In the genomic region with DNA sequence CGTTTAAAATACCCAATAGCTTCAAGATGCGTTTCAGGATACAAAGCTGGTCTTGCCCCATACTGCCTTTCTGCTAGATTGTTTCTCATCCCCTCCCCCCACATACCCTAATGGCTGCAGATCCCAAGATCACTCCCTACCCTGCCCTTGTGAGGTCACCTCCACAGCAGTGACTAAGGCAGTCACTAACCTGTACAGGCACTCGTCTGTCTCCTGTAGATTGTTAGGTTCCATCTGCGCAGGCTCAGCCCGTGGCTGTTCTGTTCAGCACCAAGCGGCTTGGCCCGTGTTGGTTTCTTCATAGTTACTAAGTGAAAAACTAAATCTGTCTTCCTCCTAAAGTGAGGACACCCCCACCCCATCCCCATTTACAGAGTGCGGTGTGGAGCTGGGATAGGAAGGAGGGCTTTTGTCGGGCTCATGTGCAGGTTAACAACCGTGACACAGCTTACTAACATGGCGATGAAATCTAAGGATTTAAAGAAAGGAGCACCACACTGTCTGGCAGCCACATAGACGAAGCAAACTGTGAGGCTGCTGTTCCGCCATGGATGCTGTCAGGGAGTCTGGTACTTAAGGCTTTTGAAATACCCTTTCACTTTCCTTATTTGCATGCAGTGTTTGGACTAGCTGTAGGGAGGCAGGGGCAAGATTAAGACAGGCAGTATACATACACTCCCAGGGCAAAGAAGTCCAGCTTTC, we compare ENCODE assay signal across 8 mouse cellular contexts.
DNase-seq lines count a peak whose midpoint lies in the region; ATAC-seq lines count a peak whose summit lies in the region.

No protein-coding gene starts in this region.

- H3K27ac ChIP-seq in embryonic facial prominence, embryonic 11.5 days (replicated peaks; ENCODE audit: low read depth, low read length) = peak overlapping the region; percentile 52
- H3K27ac ChIP-seq in intestine, embryonic 15.5 days = no peak overlapping the region
- H3K27ac ChIP-seq in midbrain, embryonic 14.5 days (replicated peaks; ENCODE audit: low read depth, low read length) = peak overlapping the region; percentile 49

- ATAC-seq in embryonic facial prominence, embryonic 11.5 days (replicated peaks; ENCODE audit: insufficient number of reproducible peaks, low FRiP score, low TSS enrichment, low read depth) = peak; percentile 63; the same call in 1 of the 2 replicates
- peak; percentile 65 for ATAC-seq in intestine, embryonic 15.5 days
- peak; percentile 75 for ATAC-seq in midbrain, embryonic 14.5 days (ENCODE audit: low FRiP score, low TSS enrichment)

- no peaks in the 10 kb centered on the region for H3K27me3 ChIP-seq in embryonic facial prominence, embryonic 11.5 days (ENCODE audit: control insufficient read depth, insufficient read depth, low read length)
- H3K27me3 ChIP-seq in intestine, embryonic 15.5 days (replicated peaks) = no peaks in the 10 kb centered on the region
- H3K27me3 ChIP-seq in midbrain, embryonic 14.5 days (ENCODE audit: control insufficient read depth, insufficient read depth, low read length) = peaks cover 15% of the 10 kb centered on the region

- H3K9me3 ChIP-seq in embryonic facial prominence, embryonic 11.5 days (replicated peaks; ENCODE audit: control insufficient read depth, low read length) = no peaks in the 10 kb centered on the region
- no peaks in the 10 kb centered on the region for H3K9me3 ChIP-seq in intestine, embryonic 15.5 days
- H3K9me3 ChIP-seq in midbrain, embryonic 14.5 days (ENCODE audit: control insufficient read depth, low read length) = no peaks in the 10 kb centered on the region

- no peak overlapping the region for H3K4me2 ChIP-seq in embryonic facial prominence, embryonic 11.5 days (ENCODE audit: low read depth, low read length)
- peak overlapping the region; percentile 30; the same call in 1 of the 2 replicates for H3K4me2 ChIP-seq in intestine, embryonic 15.5 days (replicated peaks)
- H3K4me2 ChIP-seq in midbrain, embryonic 14.5 days (ENCODE audit: low read length) = peak overlapping the region; percentile 50

- H3K4me1 ChIP-seq in embryonic facial prominence, embryonic 11.5 days (ENCODE audit: control insufficient read depth, insufficient read depth, low read length) = peaks cover 5% of the 10 kb centered on the region; the same call in 1 of the 2 replicates
- H3K4me1 ChIP-seq in intestine, embryonic 15.5 days (replicated peaks) = peaks cover 20% of the 10 kb centered on the region; the same call in 1 of the 2 replicates
- peaks cover 25% of the 10 kb centered on the region for H3K4me1 ChIP-seq in midbrain, embryonic 14.5 days (ENCODE audit: control insufficient read depth, insufficient read depth, low read length)

- no peaks in the 10 kb centered on the region for H3K36me3 ChIP-seq in embryonic facial prominence, embryonic 11.5 days (replicated peaks; ENCODE audit: control insufficient read depth, insufficient read depth, low read depth, low read length)
- H3K36me3 ChIP-seq in intestine, embryonic 15.5 days = no peaks in the 10 kb centered on the region
- no peaks in the 10 kb centered on the region for H3K36me3 ChIP-seq in midbrain, embryonic 14.5 days (ENCODE audit: control insufficient read depth, insufficient read depth, low read length)

- 39% methylated on average over 13 of the region's 13 CpGs for WGBS in embryonic facial prominence, embryonic 11.5 days
- WGBS in intestine, embryonic 15.5 days = 30% methylated on average over 13 of the region's 13 CpGs
- WGBS in midbrain, embryonic 14.5 days = 5% methylated on average over 13 of the region's 13 CpGs

- H3K4me3 ChIP-seq in embryonic facial prominence, embryonic 11.5 days (ENCODE audit: low read depth, low read length) = no peak overlapping the region
- no peak overlapping the region for H3K4me3 ChIP-seq in intestine, embryonic 15.5 days (replicated peaks)
- H3K4me3 ChIP-seq in midbrain, embryonic 14.5 days (replicated peaks; ENCODE audit: low read depth, low read length) = peak overlapping the region; percentile 16; the same call in 1 of the 2 replicates

- peak; percentile 89 for DNase-seq in heart, adult 11 months
- DNase-seq in heart, adult 8-10 months (ENCODE audit: low spot score) = no peak
- DNase-seq in embryonic facial prominence, embryonic 11.5 days (ENCODE audit: low spot score) = peak; percentile 30
- DNase-seq in midbrain, embryonic 14.5 days = peak; percentile 66
- no peak for DNase-seq in left cerebral cortex, postnatal 4 days
- no peak for DNase-seq in cerebellum, adult 11 months
- DNase-seq in right cerebral cortex, postnatal 25 days = no peak

- intact Hi-C loops in left cerebral cortex, postnatal 4 days (cut with DNase I) = no loop called here

- no peak overlapping the region; the same call in 1 of the 2 replicates for H3K9ac ChIP-seq in embryonic facial prominence, embryonic 11.5 days (replicated peaks; ENCODE audit: low read length)
- H3K9ac ChIP-seq in intestine, embryonic 15.5 days = no peak overlapping the region
- H3K9ac ChIP-seq in midbrain, embryonic 14.5 days (replicated peaks; ENCODE audit: low read length) = 0 out of 2 replicates have a peak overlapping the region, but pooled peaks have one; percentile 9

Comparison
In these comparisons a context has a peak if more than half of its experiments do, and no peak if none do; other contexts are left out.
1. DNase-seq: peak in heart, adult 11 months (single experiment), embryonic facial prominence, embryonic 11.5 days (single experiment) and midbrain, embryonic 14.5 days (single experiment); none in heart, adult 8-10 months (single experiment), left cerebral cortex, postnatal 4 days (single experiment), cerebellum, adult 11 months (single experiment) and right cerebral cortex, postnatal 25 days (single experiment).
2. Peak in every context shown above with its lines, with median percentiles within 50 percentile points of each other: ATAC-seq.